In genomic region chr9:47428710-47429341, GRCm38 (mm10) we compare ENCODE assay signal across 17 mouse cellular contexts.
"Had no signal": no experiment of that assay in that cellular context is flagged by ENCODE, and none has a peak within 500 bp of the region (broad histone marks: within the 10 kb centered on the region; RNA-seq: fewer than 3 reads in every experiment).

No protein-coding gene starts in this region.

- ATAC-seq: inflammation-experienced regulatory T-cells, adult 6 months had no signal

- H3K27me3 ChIP-seq: limb, embryonic 12.5 days; liver, embryonic 13.5 days; neural tube, embryonic 12.5 days had no signal

- H3K4me3 ChIP-seq: limb, embryonic 12.5 days; liver, embryonic 13.5 days; midbrain, embryonic 10.5 days; myocyte; neural tube, embryonic 12.5 days had no signal

- H3K9ac ChIP-seq: limb, embryonic 12.5 days; liver, embryonic 13.5 days; liver, postnatal 0 days; neural tube, embryonic 12.5 days had no signal

- H3K27ac ChIP-seq: limb, embryonic 12.5 days; liver, embryonic 13.5 days; midbrain, embryonic 10.5 days; neural tube, embryonic 12.5 days had no signal

- H3K4me2 ChIP-seq: limb, embryonic 12.5 days; liver, embryonic 13.5 days; neural tube, embryonic 12.5 days had no signal

- H3K4me1 ChIP-seq: liver, embryonic 13.5 days; neural tube, embryonic 12.5 days had no signal

- DNase-seq: kidney, adult 8-10 months; kidney, postnatal 10 days; layer of hippocampus, adult 9-11 months; layer of hippocampus, postnatal 36 days; liver; liver, embryonic 13.5 days; liver, postnatal 0 days; midbrain, embryonic 14.5 days; right cerebral cortex, postnatal 4 days; spleen, adult 18-20 months; thymus, adult 18-20 months; thymus, postnatal 14 days had no signal

- H3K36me3 ChIP-seq: limb, embryonic 12.5 days; liver, embryonic 13.5 days; midbrain, embryonic 10.5 days; neural tube, embryonic 12.5 days had no signal

- H3K9me3 ChIP-seq: limb, embryonic 12.5 days; liver, embryonic 13.5 days; midbrain, embryonic 10.5 days; neural tube, embryonic 12.5 days had no signal
